Mouse (Mus musculus): ENCODE results near the gene Fam129a. TPM values are rescaled to one million over a fixed set of nuclear protein-coding genes. Genes with fewer than 3 reads are reported as not detected.

Gene Fam129a
- 10.2 TPM for polyA plus RNA-seq (2014; fragmentation: Illumina TruSeq; extraction: RNeasy Lipid Tissue Mini Kit (QIAGEN cat#74804); ENCODE audit: low read depth, low replicate concordance)

GRCm38 (mm10) chr1:151570981-151571837 is at the start of gene Fam129a:
TSS of gene Fam129a (plus strand) at chr1:151571186.

GRCm38 (mm10) chr1:151754881-151755659 is 184.1 kb downstream of the Fam129a start, which contains the start of gene Edem3:
TSS of gene Edem3 (plus strand) at chr1:151755371.

Other genes with a start within 250 kb of the Fam129a start
- gene Ivns1abp, start 226.7 kb upstream of the Fam129a start, polyA plus RNA-seq (2014; fragmentation: Illumina TruSeq; extraction: RNeasy Lipid Tissue Mini Kit (QIAGEN cat#74804); ENCODE audit: low read depth, low replicate concordance) = 1,195 TPM
- 5.2 TPM for gene Swt1, start 142.7 kb upstream of the Fam129a start, polyA plus RNA-seq (2014; fragmentation: Illumina TruSeq; extraction: RNeasy Lipid Tissue Mini Kit (QIAGEN cat#74804); ENCODE audit: low read depth, low replicate concordance)
- 24.7 TPM for gene Trmt1l, start 142.6 kb upstream of the Fam129a start, polyA plus RNA-seq (2014; fragmentation: Illumina TruSeq; extraction: RNeasy Lipid Tissue Mini Kit (QIAGEN cat#74804); ENCODE audit: low read depth, low replicate concordance)
- 16.9 TPM for gene Rnf2, start 70.2 kb upstream of the Fam129a start, polyA plus RNA-seq (2014; fragmentation: Illumina TruSeq; extraction: RNeasy Lipid Tissue Mini Kit (QIAGEN cat#74804); ENCODE audit: low read depth, low replicate concordance)
- gene Edem3, start 184.2 kb downstream of the Fam129a start, polyA plus RNA-seq (2014; fragmentation: Illumina TruSeq; extraction: RNeasy Lipid Tissue Mini Kit (QIAGEN cat#74804); ENCODE audit: low read depth, low replicate concordance) = 13.4 TPM

All from heart, adult 10 weeks (tissue).